Mouse (Mus musculus): Measurements from ENCODE around the gene Frg2f1. TPM values are rescaled to one million over a fixed set of nuclear protein-coding genes. Genes with fewer than 3 reads are reported as not detected.

The Frg2f1 gene
- 1 to 10 TPM in 1 of 2 experiments, under 1 TPM in 1; 0.73 to 2.8 TPM for total RNA-seq (2023)

GRCm38 (mm10) chr4:119539031-119539824 lies at the start of gene Frg2f1:
TSS of gene Frg2f1 (minus strand) at chr4:119539529.

GRCm38 (mm10) chr4:119536615-119537014 lies 2.7 kb downstream of the Frg2f1 start, which contains the start of gene Foxj3:
TSS of gene Foxj3 (plus strand) at chr4:119537004.

GRCm38 (mm10) chr4:119492291-119492932 lies 46.9 kb downstream of the Frg2f1 start, which contains the start of gene Rimkla:
TSS of gene Rimkla (minus strand) at chr4:119492628.

Other genes with a start within 250 kb of the Frg2f1 start
- gene Ybx1, start 244.9 kb downstream of the Frg2f1 start, total RNA-seq (2023), result 100 to 1,000 TPM; 299 to 332 TPM
- gene Ppih, start 219.0 kb downstream of the Frg2f1 start, total RNA-seq (2023), result 10 to 100 TPM; 21.5 to 22.1 TPM
- not detected for gene Ccdc30, start 124.0 kb downstream of the Frg2f1 start, total RNA-seq (2023)
- gene Ppcs, start 117.1 kb downstream of the Frg2f1 start, total RNA-seq (2023), result 1 to 10 TPM in 1 of 2 experiments, under 1 TPM in 1; 0.89 to 1.6 TPM
- gene Zmynd12, start 116.7 kb downstream of the Frg2f1 start, total RNA-seq (2023), result not detected
- gene Rimkla, start 46.9 kb downstream of the Frg2f1 start, total RNA-seq (2023), result not detected
- 10 to 100 TPM; 27.2 to 28.6 TPM for gene Foxj3, start 2.5 kb downstream of the Frg2f1 start, total RNA-seq (2023)
- gene Guca2a, start 98.2 kb upstream of the Frg2f1 start, total RNA-seq (2023), result not detected
- gene Guca2b, start 119.4 kb upstream of the Frg2f1 start, total RNA-seq (2023), result not detected
- gene Hivep3, start 194.3 kb upstream of the Frg2f1 start, total RNA-seq (2023), result 1 to 10 TPM; 6.0 to 6.6 TPM